Mouse (Mus musculus) heart, adult 10 weeks (tissue): ENCODE results near the gene Wdr74. TPM values are rescaled to one million over a fixed set of nuclear protein-coding genes. Genes with fewer than 3 reads are reported as not detected.

Experiments used
- polyA plus RNA-seq: library from polyadenylated mRNA; stranded (reverse); fragments of 350-450 nt; fragmentation: Illumina TruSeq; extraction: RNeasy Lipid Tissue Mini Kit (QIAGEN cat#74804); gene quantifications from one replicate; pipeline ENCODE4 v1.2.3, GENCODE M21; 2014; ENCODE audit warnings: low read depth, low replicate concordance

Wdr74 gene
- polyA plus RNA-seq, result 21.9 TPM

DNA sequence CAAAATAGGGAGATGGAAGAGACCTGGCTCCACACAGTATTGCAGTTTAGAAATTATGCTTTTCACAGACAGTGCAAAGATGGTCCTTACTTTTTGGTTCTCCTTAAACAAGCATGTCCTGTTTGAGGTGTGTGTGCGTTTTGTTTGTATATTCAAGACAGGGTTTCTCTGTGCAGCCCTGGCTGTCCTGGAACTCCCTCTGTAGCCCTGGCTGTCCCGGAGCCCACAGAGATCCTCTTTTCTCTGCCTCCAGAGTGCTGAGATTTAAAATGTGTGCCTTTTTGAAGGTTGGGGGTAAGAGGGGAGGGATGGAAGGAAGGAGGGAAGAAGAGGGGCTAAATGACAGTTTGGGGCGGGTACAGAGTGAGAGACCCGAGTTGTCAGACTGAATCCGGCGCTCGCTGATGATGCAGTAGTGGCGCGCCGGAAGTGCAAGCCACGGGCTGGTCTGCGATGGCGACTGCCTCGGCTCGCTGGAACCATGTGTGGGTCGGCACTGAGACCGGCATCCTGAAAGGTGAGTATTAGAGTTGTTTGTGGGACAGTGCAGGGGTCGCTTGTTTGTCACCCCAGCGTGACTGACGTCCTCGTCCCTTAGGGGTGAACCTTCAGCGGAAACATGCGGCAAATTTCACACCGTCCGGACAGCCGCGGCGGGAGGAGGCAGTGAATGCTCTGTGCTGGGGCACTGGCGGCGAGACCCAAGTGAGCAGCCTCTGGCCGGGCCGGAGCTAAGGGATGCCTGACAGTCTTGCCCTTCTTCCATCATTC lies at the start of gene Wdr74:
Gene Wdr74 (plus strand): TSS at position 439 of the 771 bp plus-strand sequence.

DNA sequence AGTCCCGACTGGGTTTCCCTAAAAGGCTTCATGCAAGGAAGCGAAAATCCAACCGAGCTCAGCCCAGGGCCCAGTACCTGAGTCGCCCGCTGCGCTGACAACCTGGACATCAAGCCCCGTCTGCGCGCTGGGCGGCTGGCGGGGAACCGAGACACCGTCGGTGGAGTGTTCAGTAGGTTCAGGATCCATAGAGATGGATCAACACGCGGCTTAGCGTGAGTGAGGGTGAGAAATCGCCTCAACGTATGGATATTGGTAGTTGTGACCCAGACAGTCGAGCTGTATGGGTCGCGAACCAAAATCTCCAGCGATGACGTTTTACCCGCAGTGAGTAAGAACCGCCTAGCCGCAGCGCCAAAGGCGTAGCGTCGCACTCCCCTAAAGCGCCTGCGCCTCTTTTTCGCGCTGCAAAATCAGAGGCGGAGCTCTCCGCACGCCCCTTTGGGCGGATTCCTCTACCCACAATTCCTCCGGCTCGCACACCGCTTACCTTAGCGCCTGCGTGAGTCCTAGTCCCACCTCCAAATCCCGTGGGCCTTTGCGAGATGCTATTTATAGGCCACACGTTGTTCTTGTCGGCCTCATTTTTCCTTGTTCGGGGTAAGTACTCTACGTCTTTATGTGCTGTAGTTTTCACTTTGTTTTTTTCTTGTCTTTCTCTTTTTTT lies 12.6 kb upstream of the Wdr74 start, which contains the start of gene Slc3a2:
Gene Slc3a2 (minus strand): TSS at position 463 of the 667 bp plus-strand sequence.

DNA sequence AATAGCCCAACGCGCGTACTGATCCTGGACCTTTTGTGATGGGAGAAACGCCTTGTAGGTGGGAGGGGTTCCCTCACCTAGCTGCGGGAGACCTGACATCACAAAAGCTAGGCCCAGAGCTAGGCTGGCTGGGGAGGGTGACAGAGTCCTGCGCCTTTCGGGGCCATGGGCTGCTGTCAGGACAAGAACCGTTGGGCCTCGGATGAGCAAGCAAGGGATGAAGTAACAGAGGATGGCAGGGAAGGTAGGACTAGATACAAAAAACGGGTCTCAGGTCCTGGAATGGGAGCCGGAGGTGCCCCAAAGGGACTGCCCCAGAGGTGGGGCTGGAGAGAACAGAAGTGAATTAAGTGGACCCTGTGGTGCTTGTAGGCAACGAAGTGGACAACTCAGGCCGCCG lies 5.0 kb downstream of the Wdr74 start, which contains the start of gene 1700092M07Rik:
Gene 1700092M07Rik (plus strand): TSS at position 116 of the 400 bp plus-strand sequence.

DNA sequence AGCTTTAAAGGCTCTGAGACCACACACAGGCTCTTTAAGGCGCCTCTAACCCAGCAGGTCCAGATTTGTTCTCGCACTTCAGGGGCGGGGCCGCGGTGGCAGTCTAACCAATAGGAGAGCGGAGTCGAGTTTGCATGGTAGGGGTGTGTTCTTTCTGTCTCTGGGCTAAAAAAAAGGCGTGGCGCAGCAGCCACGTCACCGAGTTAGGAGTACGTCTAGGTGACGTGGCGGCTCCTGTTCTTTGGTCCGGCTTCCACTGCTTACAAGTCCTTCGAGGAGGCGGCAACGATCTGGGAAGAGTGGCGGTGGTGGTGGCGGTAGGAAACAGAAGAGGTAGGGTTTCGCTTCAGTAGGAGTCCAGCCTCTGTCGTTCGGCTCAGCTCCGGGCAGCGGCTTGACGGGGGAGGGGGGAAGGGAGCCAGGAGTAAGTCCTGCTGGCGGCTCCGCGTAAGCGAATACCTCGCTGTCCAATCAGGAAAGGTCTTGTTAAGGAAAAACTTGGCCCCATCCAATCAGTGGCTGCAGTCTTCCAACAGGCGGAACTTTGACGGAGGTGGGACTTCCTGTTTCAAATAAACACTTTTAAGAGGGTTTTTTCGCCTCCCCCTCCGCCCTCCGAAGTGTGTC lies 5.7 kb downstream of the Wdr74 start, which contains the start of gene Stx5a:
Gene Stx5a (plus strand): TSS at position 171 of the 627 bp plus-strand sequence.

DNA sequence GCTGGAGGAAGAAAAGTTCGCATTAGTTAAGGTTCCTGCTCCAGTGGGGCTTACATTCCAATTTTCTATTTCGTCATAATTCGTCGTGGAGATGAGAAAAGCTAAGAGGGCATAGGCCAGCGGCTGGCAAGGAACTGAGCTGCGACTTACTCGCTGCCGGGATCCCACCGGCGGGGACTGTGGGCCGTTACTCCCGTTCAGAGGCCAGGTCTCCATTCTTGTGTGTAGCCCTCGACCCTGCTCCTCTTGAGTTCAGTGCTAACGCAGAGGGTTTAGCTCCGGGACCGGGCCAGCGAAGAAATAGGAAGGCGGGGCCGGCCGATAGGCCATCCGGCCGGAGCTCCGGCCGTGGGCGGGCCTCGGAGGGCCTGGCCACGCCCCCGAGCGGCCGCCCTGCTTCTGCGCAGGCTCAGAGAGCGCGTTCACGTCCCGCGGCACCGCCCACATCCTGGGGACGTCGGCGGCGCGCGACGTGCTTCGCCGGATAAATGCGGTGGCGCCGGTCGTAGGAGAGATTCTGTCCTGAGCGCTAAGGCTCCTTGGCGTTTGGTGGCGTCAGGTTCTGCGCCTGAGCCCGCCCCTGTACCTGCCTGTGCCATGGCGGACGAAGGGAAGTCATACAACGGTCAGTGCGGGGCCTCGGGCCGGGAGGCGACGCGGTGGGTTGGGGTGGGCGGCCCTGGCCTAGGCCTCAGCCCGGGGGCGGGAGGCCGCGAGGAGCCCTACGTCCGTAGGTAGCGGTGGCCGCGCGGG lies 21.2 kb downstream of the Wdr74 start, which contains the start of gene Nxf1:
Gene Nxf1 (plus strand): TSS at position 439 of the 753 bp plus-strand sequence.

DNA sequence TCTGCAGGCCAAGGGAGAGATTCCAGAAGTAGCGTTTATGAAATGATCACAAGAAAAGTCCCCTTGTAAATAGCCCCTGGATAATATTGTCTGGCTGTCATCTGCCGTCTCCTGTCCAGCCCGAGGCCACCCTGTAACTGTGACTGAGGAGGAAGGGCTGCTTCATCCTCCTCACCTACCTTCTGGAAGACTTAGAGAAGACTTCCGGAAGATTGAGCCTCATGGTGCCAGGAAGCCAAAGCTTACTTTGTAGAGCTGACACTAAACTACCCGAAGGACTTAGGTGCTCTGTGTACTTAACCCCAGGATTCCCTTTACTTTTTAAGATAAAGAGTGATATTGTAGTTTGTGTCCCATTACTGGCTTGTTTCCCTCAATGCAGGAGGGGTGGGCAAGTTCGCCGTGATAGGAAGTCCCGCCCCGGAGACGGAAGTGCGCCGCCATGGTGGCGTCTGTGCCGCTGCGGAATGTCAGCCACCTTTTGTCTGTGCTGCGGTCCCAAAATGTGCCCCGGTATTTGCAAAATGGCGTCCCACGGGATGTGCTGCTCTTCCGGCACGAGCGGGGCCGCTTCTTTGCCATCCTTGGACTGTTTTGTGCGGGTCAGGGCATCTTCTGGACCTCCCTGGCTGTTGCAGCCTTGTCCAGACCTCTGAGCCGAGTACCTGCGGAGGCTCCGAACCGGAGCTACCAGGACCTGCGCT lies 35.1 kb downstream of the Wdr74 start, which contains the start of gene Tmem223:
Gene Tmem223 (plus strand): TSS at position 430 of the 704 bp plus-strand sequence.

DNA sequence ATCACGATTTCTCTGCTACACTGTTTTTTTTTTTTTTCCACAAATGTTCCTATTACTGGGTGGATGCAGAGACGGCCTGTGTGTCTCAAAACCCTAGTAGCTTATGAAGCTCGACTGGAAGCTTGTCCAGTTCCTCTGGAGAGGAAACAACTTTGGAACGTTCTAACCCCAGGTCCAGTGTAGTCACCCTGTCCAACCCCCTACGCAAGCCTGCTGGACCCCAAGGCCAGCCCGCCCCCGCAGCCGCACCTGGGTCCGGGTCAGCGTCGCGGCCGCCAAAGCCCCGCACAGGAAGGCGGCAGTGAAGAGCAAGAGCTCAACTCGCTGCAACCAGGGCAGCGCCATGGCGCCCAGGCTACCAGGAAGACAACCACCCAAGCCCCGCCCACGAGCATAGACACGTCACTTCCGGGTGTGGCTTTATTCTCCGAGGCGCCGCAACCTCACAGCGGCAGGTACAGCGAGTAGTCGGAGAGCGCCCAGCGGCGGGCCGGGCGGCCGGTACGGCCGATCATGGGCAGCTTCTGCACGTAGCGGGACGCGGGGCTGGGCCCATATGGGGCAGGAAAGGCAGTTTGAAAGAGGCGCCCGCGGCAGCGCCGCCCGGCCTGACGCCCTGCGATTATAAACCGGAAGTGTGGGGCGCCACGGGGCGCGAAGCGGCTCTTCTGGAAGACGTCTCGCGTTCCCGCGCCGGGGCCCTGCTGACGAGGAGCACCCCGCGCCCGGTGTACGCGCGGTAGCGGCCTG lies 38.6 kb downstream of the Wdr74 start, which contains the start of gene Tmem179b:
Gene Tmem179b (minus strand): TSS at position 382 of the 750 bp plus-strand sequence.

DNA sequence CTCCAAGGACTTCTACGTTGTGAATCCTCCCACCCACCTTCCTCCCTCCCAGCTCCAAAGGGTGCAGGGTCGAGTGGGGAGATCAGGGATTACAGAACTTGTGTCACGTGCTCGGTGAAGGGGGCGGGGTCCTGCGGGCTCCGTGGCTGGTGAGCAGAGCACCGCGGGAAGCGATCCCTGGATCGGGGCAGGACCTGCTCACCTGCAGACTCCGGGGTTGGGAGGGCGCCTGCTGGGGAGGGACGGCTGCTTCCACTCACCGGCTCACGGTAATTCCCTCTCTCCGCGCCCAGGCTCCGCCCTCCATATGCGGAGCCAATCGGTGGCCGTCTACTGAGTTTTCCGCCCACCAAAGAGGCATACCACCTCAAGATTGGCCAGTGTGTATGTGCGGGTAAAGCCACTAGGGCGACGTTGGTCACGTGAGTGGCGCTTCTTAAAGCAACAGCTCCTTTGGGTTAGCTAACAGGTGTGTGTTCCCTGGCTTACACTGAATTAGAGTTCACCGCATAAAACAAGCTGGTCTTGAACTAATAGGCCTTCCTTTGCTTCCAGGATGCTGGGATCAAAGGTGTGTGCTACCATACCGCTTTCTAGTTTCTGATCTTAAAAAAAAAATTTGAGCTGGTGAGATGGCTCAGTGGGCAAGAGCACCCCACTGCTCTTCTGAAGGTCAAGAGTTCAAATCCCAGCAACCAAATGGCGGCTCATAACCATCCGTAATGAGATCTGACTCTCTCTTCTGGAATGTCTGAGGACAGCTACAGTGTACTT lies 50.6 kb downstream of the Wdr74 start, which contains the start of gene Taf6l:
Gene Taf6l (minus strand): TSS at position 410 of the 774 bp plus-strand sequence.

Other genes with a start within 250 kb of the Wdr74 start
- gene Slc22a8, start 144.6 kb upstream of the Wdr74 start, polyA plus RNA-seq, result 0.65 TPM
- not detected for gene Slc22a6, start 117.8 kb upstream of the Wdr74 start, polyA plus RNA-seq
- not detected for gene Chrm1, start 72.0 kb upstream of the Wdr74 start, polyA plus RNA-seq
- gene Slc3a2, start 12.5 kb upstream of the Wdr74 start, polyA plus RNA-seq, result 53.3 TPM
- gene 1700092M07Rik, start 4.9 kb downstream of the Wdr74 start, polyA plus RNA-seq, result not detected
- gene Stx5a, start 5.6 kb downstream of the Wdr74 start, polyA plus RNA-seq, result 51.6 TPM
- gene Nxf1, start 21.2 kb downstream of the Wdr74 start, polyA plus RNA-seq, result 80.9 TPM
- 132 TPM for gene Tmem223, start 35.2 kb downstream of the Wdr74 start, polyA plus RNA-seq
- 18.0 TPM for gene Tmem179b, start 38.6 kb downstream of the Wdr74 start, polyA plus RNA-seq
- 4.8 TPM for gene Taf6l, start 50.6 kb downstream of the Wdr74 start, polyA plus RNA-seq
- 84.7 TPM for gene Polr2g, start 62.8 kb downstream of the Wdr74 start, polyA plus RNA-seq
- 1.9 TPM for gene Zbtb3, start 66.7 kb downstream of the Wdr74 start, polyA plus RNA-seq
- gene Ttc9c, start 83.5 kb downstream of the Wdr74 start, polyA plus RNA-seq, result 19.7 TPM
- 53.1 TPM for gene Hnrnpul2, start 84.2 kb downstream of the Wdr74 start, polyA plus RNA-seq
- gene AC129217.1, start 93.9 kb downstream of the Wdr74 start, polyA plus RNA-seq, result not detected
- 28.4 TPM for gene Bscl2, start 101.6 kb downstream of the Wdr74 start, polyA plus RNA-seq
- gene Gng3, start 103.4 kb downstream of the Wdr74 start, polyA plus RNA-seq, result not detected
- 3.0 TPM for gene Lrrn4cl, start 114.9 kb downstream of the Wdr74 start, polyA plus RNA-seq
- 129 TPM for gene Ubxn1, start 135.7 kb downstream of the Wdr74 start, polyA plus RNA-seq
- 58.9 TPM for gene Uqcc3, start 145.1 kb downstream of the Wdr74 start, polyA plus RNA-seq
- 0.76 TPM for gene Lbhd1, start 147.9 kb downstream of the Wdr74 start, polyA plus RNA-seq
- gene Gm49403, start 148.1 kb downstream of the Wdr74 start, polyA plus RNA-seq, result not detected
- 33.7 TPM for gene 1810009A15Rik, start 153.0 kb downstream of the Wdr74 start, polyA plus RNA-seq
- gene Gm49416, start 153.1 kb downstream of the Wdr74 start, polyA plus RNA-seq, result not detected
- 8.8 TPM for gene Ints5, start 157.2 kb downstream of the Wdr74 start, polyA plus RNA-seq
- gene Ganab, start 162.2 kb downstream of the Wdr74 start, polyA plus RNA-seq, result 55.4 TPM
- gene B3gat3, start 184.5 kb downstream of the Wdr74 start, polyA plus RNA-seq, result 39.6 TPM
- gene Rom1, start 193.5 kb downstream of the Wdr74 start, polyA plus RNA-seq, result 19.5 TPM
- gene Eml3, start 193.7 kb downstream of the Wdr74 start, polyA plus RNA-seq, result 11.8 TPM
- gene Mta2, start 206.0 kb downstream of the Wdr74 start, polyA plus RNA-seq, result 34.6 TPM
- gene Tut1, start 218.0 kb downstream of the Wdr74 start, polyA plus RNA-seq, result 9.8 TPM
- gene Eef1g, start 231.2 kb downstream of the Wdr74 start, polyA plus RNA-seq, result 285 TPM